Mouse (Mus musculus): ENCODE data around the gene Krtap12-1. TPM values are rescaled to one million over a fixed set of nuclear protein-coding genes. Genes with fewer than 3 reads are reported as not detected.
"Not testable (repeated sequence)": the region's sequence is repeated elsewhere in the genome, so short reads cannot be mapped to it uniquely, and the experiment has no call there.

The Krtap12-1 gene
- not detected for total RNA-seq (2022)

DNA sequence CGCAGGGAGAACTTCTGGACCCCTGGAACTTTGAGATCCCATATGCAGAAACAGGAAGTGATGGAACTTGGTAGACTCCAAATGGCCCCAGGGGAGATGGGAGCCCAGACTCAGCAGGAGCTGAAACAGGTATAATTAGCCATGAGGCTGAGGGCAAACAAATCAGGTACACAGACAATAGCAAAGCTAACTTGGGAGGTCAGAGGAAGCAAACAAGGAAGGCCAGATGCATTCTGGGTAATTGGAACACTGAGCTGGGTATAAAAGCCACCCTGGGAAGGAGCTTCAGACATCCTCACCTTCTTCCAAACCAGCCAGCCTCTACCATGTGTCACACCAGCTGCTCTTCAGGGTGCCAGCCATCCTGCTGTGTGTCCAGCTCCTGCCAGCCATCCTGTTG, at the start of gene Krtap12-1:
TSS of gene Krtap12-1 (plus strand) at position 301 of the 400 bp plus-strand sequence.
- not testable (repeated sequence) for DNase-seq (ENCODE audit: low spot score in 2 of 2)

- no peak for DNase-seq (ENCODE audit: low spot score in 2 of 2)
These were observed 49.7 kb upstream of the Krtap12-1 start for GRCm38 (mm10) chr10:77670710-77671109.

DNA sequence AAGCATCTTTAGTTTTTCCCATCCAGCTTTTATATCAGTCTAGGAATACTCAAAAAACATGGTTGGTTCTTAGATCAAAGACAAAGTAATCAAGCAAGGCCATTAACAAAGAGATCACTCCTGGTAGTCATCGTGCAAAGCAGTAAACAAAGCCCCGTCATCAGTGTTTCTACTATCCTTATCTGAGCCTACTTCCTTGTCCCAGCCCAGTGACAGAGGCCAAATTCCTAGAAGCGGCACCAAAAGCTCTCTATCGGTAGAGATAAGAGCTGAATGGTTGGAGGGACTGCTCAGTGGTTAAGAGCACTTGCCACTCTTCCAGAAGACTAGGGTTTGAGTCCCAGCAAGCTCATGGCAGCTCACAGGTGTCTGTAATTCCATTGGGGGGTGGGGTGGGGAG, 48.9 kb upstream of the Krtap12-1 start:
- no peak for DNase-seq (ENCODE audit: low spot score in 2 of 2)

DNA sequence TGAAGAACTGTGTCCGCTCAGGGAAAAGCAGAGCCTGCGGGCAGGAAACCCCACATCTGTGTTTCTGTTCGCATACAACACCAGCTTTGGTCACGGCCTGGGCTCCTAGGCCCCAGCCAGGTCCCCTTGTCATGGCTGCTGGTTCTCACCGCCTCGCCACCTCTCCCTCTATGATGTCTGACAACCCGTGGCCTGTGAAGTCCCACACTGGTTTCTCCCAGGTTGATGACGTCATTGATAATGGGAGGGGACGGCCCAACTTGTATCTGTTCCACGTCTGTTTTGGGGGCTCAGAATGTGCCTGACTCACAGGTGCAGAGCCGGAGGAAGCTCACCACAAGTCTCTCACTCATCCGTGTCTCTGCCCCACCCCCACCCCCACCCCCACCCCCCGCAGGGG, 46.6 kb upstream of the Krtap12-1 start:
- no peak for DNase-seq (ENCODE audit: low spot score in 2 of 2)

DNA sequence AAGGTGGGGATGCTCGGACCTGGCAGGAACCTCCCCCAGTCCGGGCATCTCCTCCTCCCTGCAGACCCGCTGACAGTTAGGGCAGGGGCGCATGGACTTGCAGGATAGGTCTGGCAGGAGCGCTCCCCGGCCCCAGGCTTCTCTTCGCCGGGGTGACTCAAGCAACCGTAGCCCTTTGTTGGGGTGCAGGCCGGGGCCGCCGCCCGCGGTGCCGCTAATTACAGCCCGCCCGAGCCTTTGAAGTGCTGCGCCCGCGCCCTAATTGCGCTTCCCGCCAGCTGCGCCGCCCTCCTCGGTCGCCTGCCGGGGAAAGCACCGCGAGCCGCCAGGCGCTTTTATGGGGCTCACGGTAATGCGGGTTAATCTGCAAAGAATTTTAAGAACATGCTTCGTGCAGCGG, 42.8 kb upstream of the Krtap12-1 start:
- DNase-seq (ENCODE audit: low spot score in 2 of 2): no peak

DNA sequence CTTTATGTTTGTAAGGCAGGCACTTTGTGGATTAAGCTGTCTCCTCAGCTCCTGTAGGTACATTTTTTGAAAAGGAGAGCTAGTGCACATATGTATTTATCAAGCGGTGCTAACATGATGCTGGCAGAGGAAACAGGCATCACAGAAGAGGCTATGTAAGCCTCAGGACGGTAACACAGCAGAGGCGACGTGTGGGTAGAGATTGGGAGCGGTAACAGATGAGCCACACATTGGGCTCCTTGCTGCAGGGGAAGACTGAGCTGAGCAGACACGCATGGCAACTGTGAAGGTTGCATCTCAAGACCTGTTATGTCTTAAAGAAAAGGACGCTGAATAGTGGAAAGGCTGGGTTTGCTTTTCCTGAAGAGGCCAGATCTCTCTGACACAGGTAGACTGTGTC, 37.4 kb upstream of the Krtap12-1 start:
- DNase-seq (ENCODE audit: low spot score in 2 of 2): no peak

DNA sequence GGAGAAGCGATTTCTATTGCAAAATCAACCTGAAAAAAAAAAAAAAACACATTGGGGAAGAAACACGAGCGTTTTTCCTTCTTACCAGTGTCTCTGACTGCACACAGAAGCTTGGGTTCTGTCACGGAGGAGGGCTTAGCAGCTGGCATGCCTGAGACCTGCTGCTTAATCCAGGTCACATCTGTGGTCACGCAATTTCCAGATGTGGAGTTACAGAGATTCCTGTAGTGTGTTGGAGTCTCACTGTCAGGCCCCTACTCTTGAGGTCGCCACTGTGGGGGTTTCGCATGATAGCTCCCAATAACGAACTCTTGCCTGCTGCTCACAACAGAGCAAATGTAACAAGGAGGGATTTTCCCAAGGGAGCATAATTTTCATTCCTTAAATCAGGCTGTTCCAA, 36.2 kb upstream of the Krtap12-1 start:
- DNase-seq (ENCODE audit: low spot score in 2 of 2): no peak

- no peak for DNase-seq (ENCODE audit: low spot score in 2 of 2)
These were observed 34.3 kb upstream of the Krtap12-1 start, which contains the start of gene Tspear for GRCm38 (mm10) chr10:77685895-77686664. Gene Tspear, plus strand, starts transcription at chr10:77686569.

GRCm38 (mm10) chr10:77687021-77687420, 33.4 kb upstream of the Krtap12-1 start:
- no peak for DNase-seq (ENCODE audit: low spot score in 2 of 2)

- DNase-seq (ENCODE audit: low spot score in 2 of 2): not testable (repeated sequence)
These were observed 30.0 kb upstream of the Krtap12-1 start, which contains the start of gene Gm19402 for GRCm38 (mm10) chr10:77690356-77690807. Gene Gm19402, minus strand, starts transcription at chr10:77690757.

- DNase-seq (ENCODE audit: low spot score in 2 of 2): no peak
These were observed 23.3 kb upstream of the Krtap12-1 start, which contains the start of gene Gm9508 for GRCm38 (mm10) chr10:77697133-77697532. Gene Gm9508, minus strand, starts transcription at chr10:77697233.

- no peak for DNase-seq (ENCODE audit: low spot score in 2 of 2)
These were observed 14.1 kb upstream of the Krtap12-1 start, which contains the start of gene Gm10272 for GRCm38 (mm10) chr10:77706326-77706725. Gene Gm10272, plus strand, starts transcription at chr10:77706626.

DNA sequence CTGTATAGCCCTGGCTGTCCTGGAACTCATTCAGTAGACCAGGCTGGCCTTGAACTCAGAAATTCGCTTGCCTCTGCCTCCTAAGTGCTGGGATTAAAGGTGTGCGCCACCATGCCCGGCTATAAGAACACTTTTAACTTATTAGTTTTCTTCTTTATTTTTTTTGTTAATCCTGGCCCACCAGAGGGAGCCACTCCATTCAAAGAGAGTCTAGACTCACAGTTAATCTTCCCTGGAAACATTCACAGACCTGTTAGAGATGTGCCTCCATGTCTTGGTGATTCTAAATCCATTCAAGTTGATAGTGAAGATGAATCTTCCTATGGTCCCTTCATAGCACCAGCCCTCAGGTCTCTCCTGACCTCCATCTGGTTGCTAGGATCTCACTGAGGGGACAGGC, 10.6 kb upstream of the Krtap12-1 start:
- no peak for DNase-seq (ENCODE audit: low spot score in 2 of 2)

DNA sequence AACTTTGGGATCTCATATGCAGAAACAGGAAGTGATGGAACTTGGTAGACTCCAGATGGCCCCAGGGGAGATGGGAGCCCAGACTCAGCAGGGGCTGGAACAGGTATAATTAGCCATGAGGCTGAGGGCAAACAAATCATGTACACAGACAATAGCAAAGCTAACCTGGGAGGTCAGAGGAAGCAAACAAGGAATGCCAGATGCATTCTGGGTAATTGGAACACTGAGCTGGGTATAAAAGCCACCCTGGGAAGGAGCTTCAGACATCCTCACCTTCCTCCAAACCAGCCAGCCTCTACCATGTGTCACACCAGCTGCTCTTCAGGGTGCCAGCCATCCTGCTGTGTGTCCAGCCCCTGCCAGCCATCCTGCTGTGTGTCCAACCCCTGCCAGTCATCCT, 9.2 kb upstream of the Krtap12-1 start, which contains the start of gene Gm10024:
TSS of gene Gm10024 (plus strand) at position 301 of the 400 bp plus-strand sequence.
- DNase-seq (ENCODE audit: low spot score in 2 of 2): not testable (repeated sequence)

- no peak for DNase-seq (ENCODE audit: low spot score in 2 of 2)
These were observed 6.7 kb upstream of the Krtap12-1 start for GRCm38 (mm10) chr10:77713734-77714133.

GRCm38 (mm10) chr10:77715507-77715906, 4.9 kb upstream of the Krtap12-1 start, which contains the start of gene Gm10142:
Gene Gm10142, plus strand, starts transcription at chr10:77715807.
- DNase-seq (ENCODE audit: low spot score in 2 of 2): no peak

GRCm38 (mm10) chr10:77724855-77725254, 4.5 kb downstream of the Krtap12-1 start:
- DNase-seq (ENCODE audit: low spot score in 2 of 2): no peak

- no peak for DNase-seq (ENCODE audit: low spot score in 2 of 2)
These were observed 5.8 kb downstream of the Krtap12-1 start, which contains the start of gene Gm10100 for GRCm38 (mm10) chr10:77726186-77726585. Gene Gm10100, plus strand, starts transcription at chr10:77726486.

GRCm38 (mm10) chr10:77728280-77728679, 7.9 kb downstream of the Krtap12-1 start:
- DNase-seq (ENCODE audit: low spot score in 2 of 2): no peak

- DNase-seq (ENCODE audit: low spot score in 2 of 2): no peak
These were observed 8.8 kb downstream of the Krtap12-1 start for GRCm38 (mm10) chr10:77729241-77729640.

DNA sequence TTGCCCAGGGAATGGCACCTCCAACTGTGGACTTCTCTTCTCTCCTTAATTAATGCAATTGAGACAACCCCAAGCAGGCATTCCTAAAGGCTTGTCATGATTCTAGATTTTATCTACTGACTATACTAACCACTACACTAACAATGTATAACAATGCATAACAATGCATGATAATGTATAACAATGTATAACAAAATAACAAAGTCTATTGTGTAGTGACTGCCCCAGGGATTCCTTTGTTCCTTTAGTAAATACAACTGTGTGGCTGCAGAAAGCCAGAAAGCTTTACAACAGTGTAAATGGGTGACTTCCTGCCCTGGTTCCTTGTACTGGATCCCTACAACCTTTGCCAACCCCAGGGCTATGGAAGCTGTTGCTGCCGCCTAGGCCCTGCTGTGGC, 15.5 kb downstream of the Krtap12-1 start:
- DNase-seq (ENCODE audit: low spot score in 2 of 2): no peak

GRCm38 (mm10) chr10:77738929-77739328, 18.5 kb downstream of the Krtap12-1 start:
- DNase-seq (ENCODE audit: low spot score in 2 of 2): no peak
